Mouse (Mus musculus): ENCODE measurements around the gene Nr3c2. TPM values are rescaled to one million over a fixed set of nuclear protein-coding genes. Genes with fewer than 3 reads are reported as not detected.
A peak's percentile ranks its signal among the peaks of the same experiment; 100 is the strongest.

Gene Nr3c2
- polyA plus RNA-seq, 1 experiment from 2014 or later, result 4.5 TPM

- no peaks in the 10 kb centered on the region for H3K36me3 ChIP-seq (ENCODE audit: insufficient read depth, low read length)
- H3K27me3 ChIP-seq (ENCODE audit: insufficient read depth, low read length), result no peaks in the 10 kb centered on the region
- H3K4me2 ChIP-seq (replicated peaks; ENCODE audit: low read depth, low read length), result no peak overlapping the region
- peak overlapping the region; percentile 57; the same call in 1 of the 2 replicates for H3K27ac ChIP-seq (ENCODE audit: low read length)
- H3K4me1 ChIP-seq (ENCODE audit: insufficient read depth, low read length), result peaks cover 9% of the 10 kb centered on the region
- H3K4me3 ChIP-seq (ENCODE audit: low read length), result no peak overlapping the region
- no peak overlapping the region for H3K9ac ChIP-seq (replicated peaks; ENCODE audit: low read length)
- WGBS, result 23% methylated on average over 7 of the region's 7 CpGs
- ATAC-seq (ENCODE audit: low FRiP score, low TSS enrichment), result peak; percentile 81
- peaks cover 5% of the 10 kb centered on the region for H3K9me3 ChIP-seq (ENCODE audit: low read length)
Observed at GRCm38 (mm10) chr8:77133797-77134385, 234.6 kb downstream of the Nr3c2 start.

DNA sequence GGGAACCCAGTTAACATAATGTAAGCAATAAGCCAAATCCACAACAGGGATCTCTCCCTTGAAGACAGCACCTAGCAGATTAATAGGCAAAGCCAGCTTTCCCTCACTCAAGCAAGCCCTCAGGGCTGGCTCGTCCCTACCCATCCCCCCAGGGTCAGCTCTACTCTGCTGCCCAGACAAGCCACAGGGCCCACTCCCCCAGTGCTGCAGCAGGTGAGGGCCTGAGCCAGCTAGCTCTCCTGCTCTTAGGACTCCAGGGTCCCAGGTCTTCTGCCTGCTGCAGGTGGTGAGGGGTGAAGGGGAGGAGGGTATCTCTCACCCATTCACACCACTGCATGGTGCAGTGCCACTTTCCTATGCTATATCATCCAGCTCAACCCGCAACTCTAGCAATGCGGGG is 246.0 kb downstream of the Nr3c2 start:
- H3K9me3 ChIP-seq (ENCODE audit: low read length), result peaks cover 6% of the 10 kb centered on the region; the same call in 1 of the 2 replicates
- H3K27me3 ChIP-seq (ENCODE audit: insufficient read depth, low read length), result no peaks in the 10 kb centered on the region
- WGBS, result 79% methylated on average over 3 of the region's 3 CpGs
- no peak overlapping the region for H3K9ac ChIP-seq (replicated peaks; ENCODE audit: low read length)
- H3K27ac ChIP-seq (ENCODE audit: low read length), result no peak overlapping the region
- H3K4me3 ChIP-seq (ENCODE audit: low read length), result no peak overlapping the region
- no peak overlapping the region for H3K4me2 ChIP-seq (replicated peaks; ENCODE audit: low read depth, low read length)
- H3K36me3 ChIP-seq (ENCODE audit: insufficient read depth, low read length), result no peaks in the 10 kb centered on the region
- no peaks in the 10 kb centered on the region for H3K4me1 ChIP-seq (ENCODE audit: insufficient read depth, low read length)
- 0 out of 2 replicates have a peak, but pooled peaks have one; percentile 31 for ATAC-seq (ENCODE audit: low FRiP score, low TSS enrichment)

DNA sequence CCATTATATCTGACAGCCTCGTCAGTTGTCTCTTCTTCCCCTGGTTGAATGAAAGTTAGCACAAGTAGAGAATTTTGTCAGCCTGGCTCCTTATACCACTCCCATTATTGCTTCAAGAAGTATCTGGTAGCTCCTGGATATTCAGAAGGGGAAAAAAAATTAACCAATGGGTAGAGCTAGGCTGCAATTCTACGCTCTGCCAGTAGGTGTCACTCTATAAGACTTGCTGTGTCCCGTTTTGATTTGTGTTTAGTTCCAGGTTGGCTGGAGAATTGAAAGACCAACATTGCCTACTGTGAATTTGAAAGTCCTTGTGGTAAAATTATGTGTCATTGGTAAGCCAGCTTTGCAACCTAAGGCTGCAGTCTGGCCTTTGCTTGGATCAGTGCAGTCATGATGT is 255.3 kb downstream of the Nr3c2 start:
- 49% methylated on average over 3 of the region's 3 CpGs for WGBS
- H3K4me2 ChIP-seq (replicated peaks; ENCODE audit: low read depth, low read length), result no peak overlapping the region
- H3K36me3 ChIP-seq (ENCODE audit: insufficient read depth, low read length), result no peaks in the 10 kb centered on the region
- H3K9me3 ChIP-seq (ENCODE audit: low read length), result no peaks in the 10 kb centered on the region
- no peaks in the 10 kb centered on the region for H3K4me1 ChIP-seq (ENCODE audit: insufficient read depth, low read length)
- ATAC-seq (ENCODE audit: low FRiP score, low TSS enrichment), result no peak
- no peak overlapping the region for H3K9ac ChIP-seq (replicated peaks; ENCODE audit: low read length)
- no peak overlapping the region for H3K4me3 ChIP-seq (ENCODE audit: low read length)
- H3K27ac ChIP-seq (ENCODE audit: low read length), result no peak overlapping the region
- no peaks in the 10 kb centered on the region for H3K27me3 ChIP-seq (ENCODE audit: insufficient read depth, low read length)

DNA sequence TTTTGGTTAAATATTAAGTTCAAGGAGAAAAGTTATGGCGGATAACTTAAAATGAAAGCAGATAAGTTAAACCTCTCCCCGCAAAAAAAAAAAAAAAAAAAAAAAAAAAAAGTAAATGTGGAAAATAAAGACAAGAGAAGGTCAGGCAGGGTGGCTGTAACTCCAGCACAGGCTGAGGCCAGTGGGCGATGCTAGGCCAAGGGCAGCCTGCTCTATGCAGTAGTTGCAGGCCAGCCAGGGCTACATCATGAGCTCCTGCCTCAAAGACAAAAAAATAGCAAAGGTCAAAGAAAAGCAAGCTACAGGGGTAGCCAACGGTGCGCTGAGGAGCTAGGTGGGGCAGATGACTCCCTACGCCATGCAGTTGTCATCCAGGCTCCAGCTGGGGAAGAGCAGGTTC is 270.1 kb downstream of the Nr3c2 start:
- Histone ChIP-seq H3K4me1 (ENCODE audit: insufficient read depth, low read length) (no peaks in the 10 kb centered on the region), H3K27me3 (ENCODE audit: insufficient read depth, low read length) (no peaks in the 10 kb centered on the region), H3K9me3 (ENCODE audit: low read length) (no peaks in the 10 kb centered on the region), H3K4me2 (replicated peaks; ENCODE audit: low read depth, low read length) (no peak overlapping the region), H3K27ac (ENCODE audit: low read length) (0 out of 2 replicates have a peak overlapping the region, but pooled peaks have one; percentile 16), H3K9ac (replicated peaks; ENCODE audit: low read length) (no peak overlapping the region), H3K4me3 (ENCODE audit: low read length) (no peak overlapping the region), H3K36me3 (ENCODE audit: insufficient read depth, low read length) (no peaks in the 10 kb centered on the region)
- ATAC-seq (ENCODE audit: low FRiP score, low TSS enrichment), result no peak
- 86% methylated on average over 6 of the region's 6 CpGs for WGBS

DNA sequence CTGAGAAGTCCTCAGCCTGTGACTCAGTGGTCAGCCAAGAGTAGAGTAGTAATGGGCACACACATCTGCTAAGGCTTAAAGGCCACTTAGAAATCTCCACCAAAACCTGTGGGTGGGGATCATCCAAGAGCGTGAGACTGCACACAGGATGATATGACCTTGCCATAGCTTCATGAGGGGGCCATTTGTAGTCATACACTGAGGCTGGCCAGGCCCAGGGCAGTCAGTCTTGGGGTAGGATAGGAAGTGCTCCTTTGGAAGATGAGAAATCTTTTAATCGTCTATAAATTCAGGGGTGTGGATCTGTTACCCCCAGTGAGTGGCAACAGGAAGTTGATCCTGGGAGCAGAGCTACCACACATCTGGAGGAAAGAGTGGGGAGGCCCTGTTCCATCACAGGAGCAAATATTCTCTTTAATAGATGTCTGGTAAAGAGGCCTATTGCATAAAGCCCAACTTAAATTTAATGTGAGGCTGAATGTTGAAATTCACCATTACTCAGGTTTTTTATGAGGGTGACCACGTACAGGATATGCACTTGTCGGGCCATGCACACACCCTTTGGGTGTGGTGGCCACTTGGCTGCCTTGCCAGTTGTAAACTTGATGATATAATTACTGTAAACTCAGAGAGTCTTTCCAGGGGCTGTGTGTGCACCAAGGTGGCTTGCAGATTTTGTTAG is 270.7 kb downstream of the Nr3c2 start:
- WGBS, result 87% methylated on average over 4 of the region's 4 CpGs
- 0 out of 2 replicates have a peak overlapping the region, but pooled peaks have one; percentile 16 for H3K27ac ChIP-seq (ENCODE audit: low read length)
- H3K27me3 ChIP-seq (ENCODE audit: insufficient read depth, low read length), result no peaks in the 10 kb centered on the region
- H3K4me2 ChIP-seq (replicated peaks; ENCODE audit: low read depth, low read length), result no peak overlapping the region
- no peaks in the 10 kb centered on the region for H3K36me3 ChIP-seq (ENCODE audit: insufficient read depth, low read length)
- no peaks in the 10 kb centered on the region for H3K9me3 ChIP-seq (ENCODE audit: low read length)
- H3K4me1 ChIP-seq (ENCODE audit: insufficient read depth, low read length), result no peaks in the 10 kb centered on the region
- no peak overlapping the region for H3K9ac ChIP-seq (replicated peaks; ENCODE audit: low read length)
- no peak for ATAC-seq (ENCODE audit: low FRiP score, low TSS enrichment)
- no peak overlapping the region for H3K4me3 ChIP-seq (ENCODE audit: low read length)

DNA sequence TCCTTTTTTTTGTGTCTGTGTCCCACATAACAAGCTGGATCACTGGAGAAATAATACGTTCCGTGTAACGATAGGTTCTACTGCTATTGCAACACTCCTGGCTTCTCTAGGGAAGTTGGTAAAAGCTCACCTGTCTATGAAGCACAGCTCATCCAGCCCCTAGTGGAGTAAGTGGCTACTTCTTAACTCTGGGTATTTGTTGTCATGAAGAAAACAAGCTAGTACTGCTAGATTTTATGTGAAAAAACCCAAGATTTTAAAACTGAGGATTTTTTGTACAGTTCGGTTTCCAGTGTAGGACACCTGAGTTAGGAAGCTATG is 271.2 kb downstream of the Nr3c2 start:
- Histone ChIP-seq H3K27me3 (ENCODE audit: insufficient read depth, low read length) (no peaks in the 10 kb centered on the region), H3K9ac (replicated peaks; ENCODE audit: low read length) (no peak overlapping the region), H3K4me2 (replicated peaks; ENCODE audit: low read depth, low read length) (no peak overlapping the region), H3K27ac (ENCODE audit: low read length) (no peak overlapping the region), H3K4me3 (ENCODE audit: low read length) (no peak overlapping the region), H3K36me3 (ENCODE audit: insufficient read depth, low read length) (no peaks in the 10 kb centered on the region), H3K4me1 (ENCODE audit: insufficient read depth, low read length) (no peaks in the 10 kb centered on the region), H3K9me3 (ENCODE audit: low read length) (no peaks in the 10 kb centered on the region)
- ATAC-seq (ENCODE audit: low FRiP score, low TSS enrichment), result no peak
- 93% methylated on average over 4 of the region's 4 CpGs for WGBS

DNA sequence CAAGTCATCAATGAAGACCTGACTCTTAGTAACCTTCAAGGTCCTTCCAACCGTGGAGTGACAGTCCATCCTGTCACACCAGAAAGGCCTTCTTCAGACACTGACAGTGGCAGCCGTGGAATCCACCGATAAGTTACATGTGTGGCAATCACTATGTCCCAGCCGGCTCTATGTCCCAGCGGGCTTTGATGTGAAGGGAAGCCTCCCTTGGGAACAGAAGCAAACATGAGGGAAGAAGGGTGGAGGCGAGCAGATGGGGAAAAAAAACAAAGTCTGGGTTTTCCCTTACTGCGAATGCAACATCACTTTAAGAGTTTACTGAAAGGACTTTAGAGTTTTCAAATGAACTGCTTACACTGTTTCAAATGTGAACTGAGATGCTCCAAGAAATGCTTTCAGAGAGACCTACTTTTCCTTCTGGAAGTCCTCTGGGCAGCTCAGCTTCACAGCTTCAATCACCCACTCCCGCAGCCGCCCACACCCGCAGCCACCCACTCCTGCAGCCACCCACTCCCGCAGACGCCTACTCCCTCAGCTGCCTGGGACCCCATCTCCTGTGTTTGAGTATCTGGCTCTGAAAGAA is 273.9 kb downstream of the Nr3c2 start:
- H3K9ac ChIP-seq (replicated peaks; ENCODE audit: low read length), result no peak overlapping the region
- 43% methylated on average over 12 of the region's 12 CpGs for WGBS
- no peak overlapping the region for H3K4me2 ChIP-seq (replicated peaks; ENCODE audit: low read depth, low read length)
- H3K27me3 ChIP-seq (ENCODE audit: insufficient read depth, low read length), result no peaks in the 10 kb centered on the region
- no peaks in the 10 kb centered on the region for H3K9me3 ChIP-seq (ENCODE audit: low read length)
- no peak for ATAC-seq (ENCODE audit: low FRiP score, low TSS enrichment)
- no peak overlapping the region for H3K4me3 ChIP-seq (ENCODE audit: low read length)
- no peak overlapping the region for H3K27ac ChIP-seq (ENCODE audit: low read length)
- no peaks in the 10 kb centered on the region for H3K36me3 ChIP-seq (ENCODE audit: insufficient read depth, low read length)
- H3K4me1 ChIP-seq (ENCODE audit: insufficient read depth, low read length), result no peaks in the 10 kb centered on the region

DNA sequence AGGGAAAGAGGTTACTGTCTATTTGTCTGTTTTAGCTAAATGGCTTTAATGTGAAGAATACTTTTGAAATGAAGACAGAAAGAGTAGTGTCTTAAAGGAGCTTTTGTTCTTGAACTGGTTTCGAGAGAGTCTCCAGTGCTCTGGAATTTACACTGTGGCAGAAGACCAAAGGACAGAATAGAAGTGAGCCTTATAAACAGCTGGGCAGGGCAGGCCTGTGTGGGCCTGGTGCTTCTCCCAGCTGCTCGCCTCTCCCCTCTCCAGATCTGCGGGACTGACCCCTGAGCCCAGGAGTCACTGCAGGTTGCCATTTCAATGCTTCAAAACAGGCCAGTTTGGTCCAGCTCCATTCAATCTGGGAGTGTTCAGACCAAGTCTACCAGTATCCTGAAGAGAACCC is 274.5 kb downstream of the Nr3c2 start:
- Histone ChIP-seq H3K36me3 (ENCODE audit: insufficient read depth, low read length) (no peaks in the 10 kb centered on the region), H3K9ac (replicated peaks; ENCODE audit: low read length) (no peak overlapping the region), H3K4me2 (replicated peaks; ENCODE audit: low read depth, low read length) (no peak overlapping the region), H3K4me3 (ENCODE audit: low read length) (no peak overlapping the region), H3K4me1 (ENCODE audit: insufficient read depth, low read length) (no peaks in the 10 kb centered on the region), H3K27ac (ENCODE audit: low read length) (no peak overlapping the region), H3K9me3 (ENCODE audit: low read length) (no peaks in the 10 kb centered on the region), H3K27me3 (ENCODE audit: insufficient read depth, low read length) (no peaks in the 10 kb centered on the region)
- WGBS, result 45% methylated on average over 3 of the region's 3 CpGs
- no peak for ATAC-seq (ENCODE audit: low FRiP score, low TSS enrichment)

GRCm38 (mm10) chr8:77175471-77175870 is 276.2 kb downstream of the Nr3c2 start:
- 56% methylated on average over 4 of the region's 4 CpGs for WGBS
- Histone ChIP-seq H3K27me3 (ENCODE audit: insufficient read depth, low read length) (no peaks in the 10 kb centered on the region), H3K36me3 (ENCODE audit: insufficient read depth, low read length) (no peaks in the 10 kb centered on the region), H3K9me3 (ENCODE audit: low read length) (no peaks in the 10 kb centered on the region), H3K9ac (replicated peaks; ENCODE audit: low read length) (no peak overlapping the region), H3K4me2 (replicated peaks; ENCODE audit: low read depth, low read length) (no peak overlapping the region), H3K4me1 (ENCODE audit: insufficient read depth, low read length) (no peaks in the 10 kb centered on the region), H3K4me3 (ENCODE audit: low read length) (no peak overlapping the region), H3K27ac (ENCODE audit: low read length) (no peak overlapping the region)
- ATAC-seq (ENCODE audit: low FRiP score, low TSS enrichment), result peak; percentile 35; the same call in 1 of the 2 replicates

DNA sequence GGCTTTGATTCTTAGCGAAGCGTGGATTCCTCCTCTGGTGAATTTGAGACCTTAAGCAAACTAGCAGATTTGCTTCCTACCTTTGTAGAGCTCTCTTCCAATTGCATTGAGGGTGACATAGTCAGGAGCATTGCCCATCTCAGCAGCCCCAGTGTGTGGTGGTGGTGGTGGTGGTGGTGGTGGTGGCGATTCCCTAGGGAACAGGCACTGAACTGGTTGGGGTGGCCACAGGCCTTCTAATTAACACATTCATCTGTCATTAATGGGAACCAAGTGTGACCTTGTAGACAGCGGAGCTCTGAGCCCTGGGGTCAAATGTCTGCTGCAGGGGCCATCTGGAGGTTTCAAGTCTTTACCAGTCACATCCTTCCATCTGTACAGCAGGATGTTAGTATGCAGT is 277.1 kb downstream of the Nr3c2 start:
- WGBS, result 80% methylated on average over 4 of the region's 4 CpGs
- no peak overlapping the region for H3K9ac ChIP-seq (replicated peaks; ENCODE audit: low read length)
- no peaks in the 10 kb centered on the region for H3K27me3 ChIP-seq (ENCODE audit: insufficient read depth, low read length)
- no peaks in the 10 kb centered on the region for H3K36me3 ChIP-seq (ENCODE audit: insufficient read depth, low read length)
- no peaks in the 10 kb centered on the region for H3K4me1 ChIP-seq (ENCODE audit: insufficient read depth, low read length)
- no peaks in the 10 kb centered on the region for H3K9me3 ChIP-seq (ENCODE audit: low read length)
- no peak overlapping the region for H3K27ac ChIP-seq (ENCODE audit: low read length)
- H3K4me2 ChIP-seq (replicated peaks; ENCODE audit: low read depth, low read length), result no peak overlapping the region
- ATAC-seq (ENCODE audit: low FRiP score, low TSS enrichment), result no peak
- no peak overlapping the region for H3K4me3 ChIP-seq (ENCODE audit: low read length)

Measured in kidney, embryonic 16.5 days (tissue).